Mouse (Mus musculus) thymus, adult 2 months (tissue): Measurements from ENCODE around the gene Atp8a2. TPM values are rescaled to one million over a fixed set of nuclear protein-coding genes. Genes with fewer than 3 reads are reported as not detected.

Experiments used
- DNase-seq: peaks from one replicate; pipeline ENCODE4 v3.0.0; 2021
- H3K27ac ChIP-seq: fragments of 200-500 bp; 2 replicates; pipeline ENCODE4 v1.5.1; 2012; ENCODE audit warnings: low read length, control low read depth; ENCODE audit not compliant: control insufficient read depth, insufficient read depth
- H3K27me3 ChIP-seq: fragments of 200-500 bp; 2 replicates; pipeline ENCODE4 v1.6.1; 2012; ENCODE audit warnings: mild to moderate bottlenecking, low read length, moderate library complexity, mixed read lengths; ENCODE audit not compliant: control insufficient read depth, insufficient read depth
- H3K36me3 ChIP-seq: fragments of 200-500 bp; 2 replicates; pipeline ENCODE4 v1.6.1; 2012; ENCODE audit warnings: mild to moderate bottlenecking, low read length, moderate library complexity; ENCODE audit not compliant: control insufficient read depth, insufficient read depth
- H3K4me1 ChIP-seq: fragments of 200-500 bp; replicated peaks from 2 replicates; pipeline ENCODE4 v1.6.1; 2012; ENCODE audit warnings: low read length; ENCODE audit not compliant: control insufficient read depth, insufficient read depth
- H3K4me3 ChIP-seq: fragments of 200-500 bp; 2 replicates; pipeline ENCODE4 v1.5.1; 2012; ENCODE audit warnings: mild to moderate bottlenecking, low read length, control low read depth, moderate library complexity; ENCODE audit not compliant: control insufficient read depth, insufficient read depth
- CTCF ChIP-seq: fragments of 200-500 bp; IDR thresholded peaks from 2 replicates; pipeline ENCODE4 v1.5.1; 2012; ENCODE audit warnings: mild to moderate bottlenecking, control low read depth, low read length, moderate library complexity, borderline replicate concordance; ENCODE audit not compliant: control insufficient read depth, poor library complexity, insufficient read depth; ENCODE audit errors: extremely low read depth
- POLR2A ChIP-seq: fragments of 200-500 bp; IDR thresholded peaks from 2 replicates; pipeline ENCODE4 v1.6.1; 2012; ENCODE audit warnings: mild to moderate bottlenecking, low read length, control low read depth, moderate library complexity; ENCODE audit not compliant: control insufficient read depth, poor library complexity, insufficient read depth; ENCODE audit errors: extremely low read depth
- WGBS: fragments of 180-500 bp; shearing (Covaris S2); methylation state at CpG from one replicate; pipeline ENCODE4 v1.1.7; 2018; 5-methylcytosine and 5-hydroxymethylcytosine counted together
- polyA plus RNA-seq: library from polyadenylated mRNA; depleted of rRNA; stranded (reverse); fragments of >200 nt; gene quantifications from 2 replicates; pipeline ENCODE4 v1.2.3, GENCODE M21; 2012

The Atp8a2 gene
- polyA plus RNA-seq, 1 experiment, result 0.38 TPM

DNA sequence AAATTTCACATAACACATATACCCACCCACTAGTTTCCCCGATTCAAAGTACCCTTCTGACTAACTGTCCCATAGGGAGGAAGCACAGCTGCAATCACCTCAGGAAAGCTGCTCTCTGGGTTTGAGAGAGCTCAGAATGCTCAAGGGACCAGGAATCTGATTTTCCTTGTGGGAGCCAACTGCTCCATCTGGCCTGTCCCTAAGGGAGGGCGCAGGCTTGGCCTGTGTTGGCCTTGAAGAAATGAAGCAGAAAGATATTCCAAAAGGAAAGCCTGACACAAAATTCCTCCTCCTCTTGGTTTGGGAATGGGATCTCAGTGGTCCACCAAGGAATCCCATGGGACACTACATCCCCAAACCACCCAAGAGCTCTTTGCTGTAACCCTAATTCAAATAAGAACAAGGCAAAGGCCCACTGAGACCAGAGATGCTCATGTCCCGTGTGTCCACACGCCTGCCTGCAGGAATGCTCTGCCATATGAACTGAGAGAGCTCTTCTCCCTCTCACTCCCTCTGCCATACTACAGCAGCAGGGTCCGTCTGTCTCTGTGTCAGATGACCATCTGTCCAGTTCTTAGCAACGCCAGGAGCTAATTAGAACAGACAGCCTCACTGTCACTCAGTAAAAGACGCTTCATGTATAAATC lies 293.4 kb downstream of the Atp8a2 start:
- 94% methylated on average over 7 of the region's 7 CpGs for WGBS
- Histone ChIP-seq H3K27me3 (no peaks in the 10 kb centered on the region), H3K4me1 (no peaks in the 10 kb centered on the region), H3K4me3 (no peak overlapping the region), H3K36me3 (no peaks in the 10 kb centered on the region), H3K27ac (no peak overlapping the region)
- TF ChIP-seq CTCF (no peak), POLR2A (no peak)
- DNase-seq, result no peak

DNA sequence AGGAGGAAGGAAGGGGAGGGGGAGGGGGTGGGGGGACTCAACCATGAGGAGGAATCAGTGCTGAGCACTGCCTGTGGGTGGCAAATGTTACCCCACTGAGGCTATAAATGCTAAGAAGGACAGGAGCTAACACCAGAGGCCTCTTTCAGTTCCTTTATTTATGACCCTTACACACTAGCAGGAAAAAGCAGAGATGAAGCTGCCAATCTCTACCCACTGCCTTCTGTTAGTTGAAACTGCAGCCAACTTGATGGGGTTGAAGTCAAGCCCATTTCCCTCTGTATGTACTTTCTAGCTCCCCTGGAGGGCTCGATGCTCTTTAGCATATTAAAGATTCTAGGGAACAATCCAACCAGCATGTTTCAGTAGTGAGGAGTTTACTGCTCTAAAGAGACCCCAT lies 303.0 kb downstream of the Atp8a2 start:
- Histone ChIP-seq H3K27me3 (no peaks in the 10 kb centered on the region), H3K36me3 (no peaks in the 10 kb centered on the region), H3K4me1 (no peaks in the 10 kb centered on the region), H3K27ac (no peak overlapping the region), H3K4me3 (no peak overlapping the region)
- no peak for TF ChIP-seq CTCF
- TF ChIP-seq POLR2A, result no peak
- WGBS, result 50% methylated on average over 1 of the region's 1 CpGs
- DNase-seq, result no peak

DNA sequence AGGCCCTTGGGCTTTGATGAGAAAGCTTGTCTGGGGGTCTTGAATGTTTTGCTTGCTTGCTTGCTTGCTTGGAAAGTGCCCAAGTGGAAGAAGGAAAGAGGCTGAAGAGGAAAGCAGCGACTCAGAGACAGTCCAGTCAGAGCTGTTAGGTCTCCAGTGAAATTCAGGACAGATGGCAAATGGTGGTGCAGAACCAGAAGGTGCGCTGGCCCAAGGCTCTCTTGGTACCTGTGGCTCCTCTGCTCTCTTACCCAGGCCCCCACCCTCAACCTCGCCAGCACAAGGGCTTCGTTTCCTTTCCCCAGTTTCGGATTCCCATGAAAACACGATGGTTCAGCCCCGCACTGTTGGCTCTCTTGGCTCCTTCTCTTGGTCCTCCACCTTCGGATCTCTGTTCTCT lies 304.9 kb downstream of the Atp8a2 start:
- Histone ChIP-seq H3K4me3 (no peak overlapping the region), H3K27ac (no peak overlapping the region), H3K4me1 (no peaks in the 10 kb centered on the region; the same call in 1 of the 2 replicates), H3K36me3 (no peaks in the 10 kb centered on the region), H3K27me3 (no peaks in the 10 kb centered on the region)
- no peak for DNase-seq
- 95% methylated on average over 8 of the region's 8 CpGs for WGBS
- TF ChIP-seq POLR2A (no peak), CTCF (no peak)

GRCm38 (mm10) chr14:59891491-59891890 lies 305.5 kb downstream of the Atp8a2 start:
- DNase-seq, result no peak
- H3K27me3 ChIP-seq, result no peaks in the 10 kb centered on the region
- no peaks in the 10 kb centered on the region for H3K36me3 ChIP-seq
- TF ChIP-seq POLR2A (no peak), CTCF (no peak)
- no peak overlapping the region for H3K27ac ChIP-seq
- H3K4me1 ChIP-seq, result no peaks in the 10 kb centered on the region; the same call in 1 of the 2 replicates
- no peak overlapping the region for H3K4me3 ChIP-seq
- 90% methylated on average over 5 of the region's 5 CpGs for WGBS

DNA sequence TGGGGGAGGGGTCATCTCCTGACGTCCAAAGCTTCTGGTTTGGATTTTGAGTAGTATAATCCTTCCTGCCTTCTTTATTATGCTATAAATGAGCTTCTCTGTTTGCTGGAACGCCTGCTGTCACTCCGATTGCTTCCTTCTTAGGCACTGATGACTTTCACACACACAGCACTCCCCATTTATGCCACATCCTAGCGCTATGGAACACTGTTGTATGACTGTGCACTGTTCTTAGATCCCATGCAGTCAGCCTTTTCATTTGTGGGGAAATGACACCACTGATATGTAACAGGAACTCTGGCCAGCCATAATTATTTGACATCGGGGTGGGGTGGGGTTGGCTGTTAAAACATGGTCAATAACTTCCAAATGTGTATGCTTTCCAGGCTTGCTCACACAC lies 306.2 kb downstream of the Atp8a2 start:
- H3K36me3 ChIP-seq, result no peaks in the 10 kb centered on the region
- WGBS, result 76% methylated on average over 5 of the region's 5 CpGs
- no peak overlapping the region for H3K4me3 ChIP-seq
- TF ChIP-seq POLR2A (no peak), CTCF (no peak)
- no peaks in the 10 kb centered on the region for H3K27me3 ChIP-seq
- no peak overlapping the region for H3K27ac ChIP-seq
- DNase-seq, result no peak
- no peaks in the 10 kb centered on the region; the same call in 1 of the 2 replicates for H3K4me1 ChIP-seq

DNA sequence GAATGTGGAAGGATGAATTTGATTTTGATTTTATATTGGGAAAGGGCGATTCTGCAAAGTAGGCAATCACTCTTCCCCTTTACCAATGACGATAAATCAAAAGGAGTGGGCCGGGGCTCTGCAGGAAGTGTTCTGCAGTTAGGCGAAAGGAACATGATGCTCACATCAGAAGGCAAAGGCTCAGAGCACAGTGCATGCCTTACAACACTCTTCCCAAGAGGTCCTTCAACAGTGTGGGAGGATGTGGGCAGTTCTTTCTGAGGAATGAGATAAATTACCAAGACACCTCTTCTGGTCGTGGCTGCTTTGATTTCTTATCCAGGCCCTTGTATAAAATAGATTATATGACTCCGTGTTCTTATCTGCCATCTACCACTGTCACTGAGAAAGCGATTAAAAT lies 306.9 kb downstream of the Atp8a2 start:
- no peak overlapping the region for H3K27ac ChIP-seq
- H3K4me1 ChIP-seq, result no peaks in the 10 kb centered on the region; the same call in 1 of the 2 replicates
- TF ChIP-seq POLR2A, result no peak
- no peak for TF ChIP-seq CTCF
- H3K36me3 ChIP-seq, result no peaks in the 10 kb centered on the region
- DNase-seq, result no peak
- H3K4me3 ChIP-seq, result no peak overlapping the region
- no peaks in the 10 kb centered on the region for H3K27me3 ChIP-seq
- 21% methylated on average over 7 of the region's 7 CpGs for WGBS

DNA sequence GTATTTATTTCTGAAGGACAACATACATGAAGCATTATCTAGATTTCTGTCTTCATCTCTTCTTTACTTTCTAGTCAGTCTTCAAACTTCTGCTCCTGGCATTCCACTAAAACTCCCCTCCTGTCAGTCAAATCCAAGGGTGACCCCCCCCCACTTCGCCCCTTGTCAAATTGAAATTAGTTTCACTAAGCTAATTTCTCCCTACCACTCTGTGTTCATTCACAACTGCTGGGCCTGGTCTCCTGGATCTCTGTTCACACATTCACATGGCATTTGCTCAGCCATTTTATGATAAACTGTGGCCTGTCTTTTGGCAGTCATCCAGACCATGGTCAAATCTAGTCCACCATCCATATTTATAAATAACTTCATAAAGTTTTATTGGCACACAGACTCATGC lies 308.5 kb downstream of the Atp8a2 start:
- no peaks in the 10 kb centered on the region for H3K36me3 ChIP-seq
- H3K27ac ChIP-seq, result no peak overlapping the region
- TF ChIP-seq POLR2A (no peak), CTCF (no peak)
- no peak for DNase-seq
- no peak overlapping the region for H3K4me3 ChIP-seq
- no peaks in the 10 kb centered on the region for H3K27me3 ChIP-seq
- no peaks in the 10 kb centered on the region; the same call in 1 of the 2 replicates for H3K4me1 ChIP-seq
- WGBS, result 100% methylated on average over 1 of the region's 1 CpGs
